Mouse (Mus musculus) lung, adult 2 months (tissue): Measurements from ENCODE around the gene Klhl29.

Experiments used
- CTCF ChIP-seq: fragments of 200-500 bp; IDR thresholded peaks from 2 replicates; pipeline ENCODE4 v1.5.1; 2011; ENCODE audit warnings: mild to moderate bottlenecking, low read length, control low read depth; ENCODE audit not compliant: insufficient read depth
- POLR2A ChIP-seq: fragments of 200-500 bp; IDR thresholded peaks from 2 replicates; pipeline ENCODE4 v1.6.1; 2011; ENCODE audit warnings: low read depth, mild to moderate bottlenecking, control low read depth, low read length, borderline replicate concordance; ENCODE audit errors: extremely low read depth

DNA sequence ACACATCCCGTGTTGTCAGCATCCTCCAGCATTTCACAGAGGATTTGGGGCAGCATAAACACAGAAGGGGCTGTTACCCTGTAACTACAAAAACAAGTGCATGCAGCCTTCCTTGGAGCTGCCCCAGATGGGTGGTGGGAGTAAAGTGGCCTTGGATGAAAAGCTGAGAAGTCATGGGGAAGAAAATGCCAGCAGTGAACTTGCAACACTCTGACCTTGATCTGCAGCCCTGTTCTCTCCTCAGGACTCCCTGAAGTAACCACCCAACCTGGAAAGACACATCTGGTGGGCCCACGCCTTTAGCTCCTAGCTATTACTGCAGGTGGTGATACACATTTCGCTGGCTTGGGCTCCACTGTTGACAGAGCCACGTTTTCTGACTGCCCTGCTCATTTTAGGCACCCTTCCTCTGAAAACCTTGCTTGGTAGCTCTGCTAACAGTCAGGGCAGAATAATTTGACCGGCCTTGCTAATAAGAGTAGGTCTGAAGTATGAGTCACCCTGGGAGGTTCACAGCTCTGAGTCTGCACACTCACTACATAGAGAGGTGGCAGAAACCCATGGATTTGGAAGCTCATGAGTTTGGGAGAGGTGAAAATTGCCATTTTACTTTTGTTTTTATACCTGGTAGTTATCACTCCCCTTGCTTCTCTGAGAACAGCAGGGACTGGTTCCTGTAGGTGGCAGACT lies 228.0 kb downstream of the Klhl29 start:
- TF ChIP-seq CTCF (no peak), POLR2A (no peak)
